Mouse (Mus musculus): ENCODE data around the gene Pip4k2a. TPM values are rescaled to one million over a fixed set of nuclear protein-coding genes. Genes with fewer than 3 reads are reported as not detected.

Pip4k2a gene
- polyA plus RNA-seq, 1 experiment from 2014 or later: 10.1 TPM

DNA sequence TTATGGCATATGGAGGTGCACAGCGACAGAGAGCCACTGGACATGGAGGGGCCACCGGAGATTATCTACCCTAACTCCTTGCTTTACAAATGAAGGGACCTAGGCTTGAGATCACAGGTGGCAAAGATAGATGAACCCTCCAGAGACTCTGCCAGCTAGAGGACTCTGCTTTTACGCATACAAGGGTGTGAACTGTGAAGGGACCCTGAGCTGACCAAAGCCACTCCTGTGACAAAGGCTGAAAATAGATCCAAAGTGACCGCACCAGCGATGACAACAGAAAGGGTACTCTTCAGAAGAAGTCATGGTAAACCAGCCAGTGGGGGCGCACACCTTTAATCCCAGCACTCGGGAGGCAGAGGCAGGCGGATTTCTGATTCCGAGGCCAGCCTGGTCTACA lies 63.8 kb downstream of the Pip4k2a start:
- H3K36me3 ChIP-seq (ENCODE audit: control insufficient read depth, insufficient read depth, low read length): no peaks in the 10 kb centered on the region
- DNase-seq (ENCODE audit: low spot score) (no peak), ATAC-seq (replicated peaks; ENCODE audit: low FRiP score, low TSS enrichment, low read depth) (no peak)
- no peaks in the 10 kb centered on the region for H3K9me3 ChIP-seq (ENCODE audit: control insufficient read depth, low read length)
- 92% methylated on average over 9 of the region's 9 CpGs for WGBS
- no peak overlapping the region for H3K4me2 ChIP-seq (ENCODE audit: low read length)
- no peak overlapping the region for H3K27ac ChIP-seq (ENCODE audit: low read depth)
- no peak overlapping the region for H3K9ac ChIP-seq (ENCODE audit: low read length)
- H3K4me3 ChIP-seq (ENCODE audit: low read depth, low read length): no peak overlapping the region
- H3K27me3 ChIP-seq (replicated peaks; ENCODE audit: control insufficient read depth, insufficient read depth, low read length): no peaks in the 10 kb centered on the region
- peaks cover 26% of the 10 kb centered on the region for H3K4me1 ChIP-seq (replicated peaks; ENCODE audit: control insufficient read depth, insufficient read depth, low read length)

DNA sequence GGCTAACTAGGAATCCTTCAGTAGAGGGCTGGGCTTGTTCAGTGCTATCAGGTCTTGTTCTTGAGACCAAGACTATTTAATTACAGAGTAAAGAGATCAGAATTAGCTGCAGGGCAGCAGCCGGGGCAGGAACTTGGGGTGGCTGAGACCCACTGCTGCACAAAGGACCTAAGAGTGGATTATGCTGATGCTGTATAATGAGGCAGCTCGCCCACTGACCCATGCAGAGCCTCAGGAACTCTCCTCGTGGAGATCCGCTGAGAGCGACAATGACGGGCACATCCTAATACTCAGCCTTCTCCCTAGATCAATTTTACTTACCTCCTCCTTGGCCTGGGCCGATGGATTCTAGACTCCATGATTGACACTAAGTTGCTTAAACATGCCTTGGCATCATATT lies 64.5 kb downstream of the Pip4k2a start:
- no peak overlapping the region for H3K27ac ChIP-seq (ENCODE audit: low read depth)
- no peak overlapping the region for H3K9ac ChIP-seq (ENCODE audit: low read length)
- 73% methylated on average over 7 of the region's 7 CpGs for WGBS
- no peak for DNase-seq (ENCODE audit: low spot score)
- peaks cover 19% of the 10 kb centered on the region for H3K4me1 ChIP-seq (replicated peaks; ENCODE audit: control insufficient read depth, insufficient read depth, low read length)
- no peak overlapping the region for H3K4me3 ChIP-seq (ENCODE audit: low read depth, low read length)
- H3K27me3 ChIP-seq (replicated peaks; ENCODE audit: control insufficient read depth, insufficient read depth, low read length): no peaks in the 10 kb centered on the region
- no peak for ATAC-seq (replicated peaks; ENCODE audit: low FRiP score, low TSS enrichment, low read depth)
- H3K9me3 ChIP-seq (ENCODE audit: control insufficient read depth, low read length): no peaks in the 10 kb centered on the region
- H3K36me3 ChIP-seq (ENCODE audit: control insufficient read depth, insufficient read depth, low read length): no peaks in the 10 kb centered on the region
- no peak overlapping the region for H3K4me2 ChIP-seq (ENCODE audit: low read length)

DNA sequence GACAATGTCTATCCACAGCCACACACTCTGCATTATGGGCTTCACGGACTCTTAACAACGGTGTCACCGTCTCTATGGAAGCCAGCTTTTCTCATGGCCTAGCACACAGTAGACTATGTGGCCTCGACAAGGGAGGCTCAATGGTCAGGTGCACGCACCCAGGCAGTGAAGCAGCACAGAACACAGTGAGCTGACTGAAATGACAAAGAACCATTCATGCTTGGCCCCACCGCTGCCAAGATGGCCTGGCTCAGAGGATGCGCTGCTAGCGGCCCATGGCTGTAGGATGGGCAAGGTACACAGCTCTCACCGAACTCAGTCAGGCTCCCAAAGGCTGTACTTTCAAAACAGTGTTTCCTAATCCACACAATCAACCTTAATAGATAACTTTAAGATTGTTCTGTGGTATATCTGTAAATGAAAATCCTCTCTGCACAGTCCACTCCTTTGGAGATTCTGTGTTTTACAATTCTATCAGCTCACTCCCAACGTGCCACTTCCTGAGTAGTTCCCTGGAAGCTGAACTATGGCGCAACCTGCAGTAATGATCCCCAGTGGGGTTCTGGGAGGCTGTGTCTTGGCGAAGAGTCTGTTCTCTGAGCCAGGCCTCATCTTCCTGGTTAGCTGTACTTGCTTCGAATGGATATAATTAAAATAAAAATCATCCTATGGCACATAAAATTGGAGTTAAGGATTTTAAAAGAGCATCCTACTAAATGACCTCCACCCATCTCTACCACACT lies 67.4 kb downstream of the Pip4k2a start:
- WGBS: 89% methylated on average over 13 of the region's 13 CpGs
- Histone ChIP-seq H3K9me3 (ENCODE audit: control insufficient read depth, low read length) (no peaks in the 10 kb centered on the region), H3K27ac (ENCODE audit: low read depth) (no peak overlapping the region), H3K9ac (ENCODE audit: low read length) (no peak overlapping the region), H3K36me3 (ENCODE audit: control insufficient read depth, insufficient read depth, low read length) (no peaks in the 10 kb centered on the region), H3K4me3 (ENCODE audit: low read depth, low read length) (no peak overlapping the region), H3K4me1 (replicated peaks; ENCODE audit: control insufficient read depth, insufficient read depth, low read length) (0 out of 2 replicates have a peak, but pooled peaks cover 3% of the 10 kb centered on the region), H3K27me3 (replicated peaks; ENCODE audit: control insufficient read depth, insufficient read depth, low read length) (no peaks in the 10 kb centered on the region), H3K4me2 (ENCODE audit: low read length) (no peak overlapping the region)
- DNase-seq (ENCODE audit: low spot score): no peak
- ATAC-seq (replicated peaks; ENCODE audit: low FRiP score, low TSS enrichment, low read depth): no peak

DNA sequence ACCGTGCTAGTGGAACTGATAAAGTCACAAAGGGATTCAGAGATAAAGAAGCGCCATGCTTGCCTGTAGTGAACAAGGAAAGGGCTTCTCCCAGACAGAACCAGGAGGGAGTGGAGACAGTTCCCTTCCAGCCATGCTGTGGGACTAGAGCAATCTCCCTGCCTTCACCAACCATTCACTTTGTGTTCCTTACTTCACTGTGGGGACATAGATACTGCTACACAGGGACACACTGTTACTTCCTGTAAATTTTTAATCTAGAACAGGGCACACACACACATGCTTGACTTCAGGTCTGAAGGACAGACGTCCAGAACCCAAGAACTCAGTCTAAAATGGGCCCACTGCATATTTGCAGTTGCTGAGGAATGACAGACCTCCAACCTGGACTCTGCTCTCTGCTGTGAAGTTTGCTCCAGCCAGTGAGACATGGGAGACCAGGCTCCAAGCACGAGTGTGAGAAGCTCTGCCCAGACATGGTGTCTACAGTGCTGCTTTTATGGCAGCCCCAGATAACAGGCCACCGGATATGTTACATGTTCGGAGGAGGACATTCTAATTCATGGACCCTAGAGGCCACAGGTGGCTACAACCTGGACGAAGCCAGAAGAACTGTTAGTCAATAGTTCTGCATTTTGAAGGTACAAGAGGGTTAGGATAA lies 69.2 kb downstream of the Pip4k2a start:
- no peak overlapping the region for H3K4me2 ChIP-seq (ENCODE audit: low read length)
- H3K9me3 ChIP-seq (ENCODE audit: control insufficient read depth, low read length): no peaks in the 10 kb centered on the region
- H3K27me3 ChIP-seq (replicated peaks; ENCODE audit: control insufficient read depth, insufficient read depth, low read length): no peaks in the 10 kb centered on the region
- no peak overlapping the region for H3K27ac ChIP-seq (ENCODE audit: low read depth)
- 72% methylated on average over 7 of the region's 7 CpGs for WGBS
- no peak for DNase-seq (ENCODE audit: low spot score)
- no peak overlapping the region for H3K4me3 ChIP-seq (ENCODE audit: low read depth, low read length)
- ATAC-seq (replicated peaks; ENCODE audit: low FRiP score, low TSS enrichment, low read depth): no peak
- H3K4me1 ChIP-seq (replicated peaks; ENCODE audit: control insufficient read depth, insufficient read depth, low read length): peaks cover 7% of the 10 kb centered on the region; the same call in 1 of the 2 replicates
- H3K36me3 ChIP-seq (ENCODE audit: control insufficient read depth, insufficient read depth, low read length): no peaks in the 10 kb centered on the region
- no peak overlapping the region for H3K9ac ChIP-seq (ENCODE audit: low read length)

DNA sequence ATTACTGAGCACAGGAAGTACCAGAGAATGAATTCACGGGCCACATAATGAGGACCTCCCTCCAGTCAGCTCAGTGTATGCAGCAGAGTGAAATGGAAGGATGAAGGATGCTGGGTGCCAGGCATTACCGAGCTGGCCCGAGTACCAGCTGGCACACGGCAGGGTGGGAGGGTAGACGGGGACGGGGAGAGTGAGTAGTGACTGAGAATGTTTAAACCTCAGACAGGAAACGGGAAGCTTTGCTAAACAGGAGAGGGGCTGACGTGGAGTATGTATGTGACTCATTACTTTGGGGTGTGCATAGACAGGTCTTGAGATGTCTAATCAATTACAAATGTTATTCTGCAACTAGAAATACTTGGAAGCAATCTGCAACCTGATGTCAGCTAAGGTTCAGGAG lies 69.7 kb downstream of the Pip4k2a start:
- Histone ChIP-seq H3K36me3 (ENCODE audit: control insufficient read depth, insufficient read depth, low read length) (no peaks in the 10 kb centered on the region), H3K27me3 (replicated peaks; ENCODE audit: control insufficient read depth, insufficient read depth, low read length) (no peaks in the 10 kb centered on the region), H3K4me3 (ENCODE audit: low read depth, low read length) (no peak overlapping the region), H3K9me3 (ENCODE audit: control insufficient read depth, low read length) (no peaks in the 10 kb centered on the region), H3K4me2 (ENCODE audit: low read length) (no peak overlapping the region), H3K9ac (ENCODE audit: low read length) (no peak overlapping the region), H3K4me1 (replicated peaks; ENCODE audit: control insufficient read depth, insufficient read depth, low read length) (peaks cover 9% of the 10 kb centered on the region; the same call in 1 of the 2 replicates), H3K27ac (ENCODE audit: low read depth) (no peak overlapping the region)
- WGBS: 46% methylated on average over 8 of the region's 8 CpGs
- DNase-seq (ENCODE audit: low spot score): no peak
- no peak for ATAC-seq (replicated peaks; ENCODE audit: low FRiP score, low TSS enrichment, low read depth)

DNA sequence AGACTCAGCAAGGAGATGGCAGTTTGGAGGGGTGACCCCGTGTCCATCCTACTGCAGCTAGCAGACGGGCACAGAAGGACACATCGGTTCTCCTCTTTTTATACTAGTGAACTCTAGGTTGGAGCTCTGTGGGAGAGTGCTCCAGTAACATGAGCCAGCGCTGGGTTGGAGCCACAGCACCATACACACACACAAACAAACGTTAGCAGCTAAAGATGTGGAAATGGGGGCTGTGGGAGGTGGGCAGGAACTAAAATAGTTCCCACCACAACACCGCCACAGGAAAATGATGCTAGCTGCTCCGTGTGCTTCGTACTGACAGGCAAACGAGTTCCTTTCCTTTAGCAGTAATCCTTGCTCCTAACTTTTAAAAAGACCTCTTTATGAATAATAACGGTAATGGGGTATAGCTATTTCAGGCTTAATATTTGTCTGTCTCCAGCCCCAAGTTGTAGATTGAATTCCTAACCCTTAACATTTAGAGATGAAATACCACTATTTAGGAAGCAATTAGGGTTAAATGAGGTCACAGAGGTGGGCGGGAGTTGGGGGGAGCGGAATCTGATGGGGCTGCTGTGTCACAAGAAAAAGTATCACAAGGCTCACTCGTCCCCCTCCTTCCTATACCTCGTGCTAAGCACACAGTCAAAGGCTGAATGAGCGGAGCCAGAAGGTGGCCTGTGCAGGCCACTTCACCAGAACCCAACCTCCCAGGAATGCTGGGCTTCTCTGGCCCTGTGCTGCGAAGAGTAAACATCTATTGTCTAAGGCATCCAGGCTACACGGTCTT lies 73.9 kb downstream of the Pip4k2a start:
- DNase-seq (ENCODE audit: low spot score) (no peak), ATAC-seq (replicated peaks; ENCODE audit: low FRiP score, low TSS enrichment, low read depth) (no peak)
- no peak overlapping the region for H3K4me2 ChIP-seq (ENCODE audit: low read length)
- H3K27me3 ChIP-seq (replicated peaks; ENCODE audit: control insufficient read depth, insufficient read depth, low read length): no peaks in the 10 kb centered on the region
- no peaks in the 10 kb centered on the region for H3K36me3 ChIP-seq (ENCODE audit: control insufficient read depth, insufficient read depth, low read length)
- H3K9ac ChIP-seq (ENCODE audit: low read length): no peak overlapping the region
- H3K4me3 ChIP-seq (ENCODE audit: low read depth, low read length): no peak overlapping the region
- H3K4me1 ChIP-seq (replicated peaks; ENCODE audit: control insufficient read depth, insufficient read depth, low read length): peaks cover 17% of the 10 kb centered on the region; the same call in 1 of the 2 replicates
- WGBS: 45% methylated on average over 17 of the region's 17 CpGs
- no peaks in the 10 kb centered on the region for H3K9me3 ChIP-seq (ENCODE audit: control insufficient read depth, low read length)
- no peak overlapping the region for H3K27ac ChIP-seq (ENCODE audit: low read depth)

DNA sequence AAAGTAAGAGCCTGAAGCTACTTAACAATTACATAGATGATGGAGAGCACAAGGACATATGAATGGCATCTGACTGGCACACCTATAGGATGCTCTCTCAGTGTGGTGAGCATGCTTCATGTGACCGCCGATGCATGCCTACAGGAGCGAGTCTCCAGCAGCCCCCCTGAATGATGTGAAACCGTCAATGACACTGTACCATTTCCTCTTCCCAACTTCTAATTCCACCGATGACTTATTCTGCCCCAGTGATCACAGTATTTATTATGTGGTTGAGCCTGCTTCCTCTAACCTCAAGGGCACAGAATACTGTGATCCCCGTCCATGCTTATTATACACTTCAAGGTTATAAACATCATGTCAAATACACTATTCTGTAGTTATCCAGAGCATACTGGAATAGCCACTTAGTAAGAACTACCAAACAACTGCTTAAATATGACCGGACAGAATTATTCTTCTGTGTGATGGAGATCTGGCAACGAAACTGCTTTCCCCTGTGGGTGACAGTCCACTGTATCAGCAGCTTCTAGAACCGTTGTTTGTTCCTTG lies 74.8 kb downstream of the Pip4k2a start:
- no peak for DNase-seq (ENCODE audit: low spot score)
- Histone ChIP-seq H3K9ac (ENCODE audit: low read length) (no peak overlapping the region), H3K4me1 (replicated peaks; ENCODE audit: control insufficient read depth, insufficient read depth, low read length) (peaks cover 17% of the 10 kb centered on the region; the same call in 1 of the 2 replicates), H3K4me2 (ENCODE audit: low read length) (no peak overlapping the region), H3K36me3 (ENCODE audit: control insufficient read depth, insufficient read depth, low read length) (no peaks in the 10 kb centered on the region), H3K27me3 (replicated peaks; ENCODE audit: control insufficient read depth, insufficient read depth, low read length) (no peaks in the 10 kb centered on the region), H3K9me3 (ENCODE audit: control insufficient read depth, low read length) (no peaks in the 10 kb centered on the region), H3K4me3 (ENCODE audit: low read depth, low read length) (no peak overlapping the region), H3K27ac (ENCODE audit: low read depth) (no peak overlapping the region)
- 53% methylated on average over 9 of the region's 9 CpGs for WGBS
- ATAC-seq (replicated peaks; ENCODE audit: low FRiP score, low TSS enrichment, low read depth): no peak

DNA sequence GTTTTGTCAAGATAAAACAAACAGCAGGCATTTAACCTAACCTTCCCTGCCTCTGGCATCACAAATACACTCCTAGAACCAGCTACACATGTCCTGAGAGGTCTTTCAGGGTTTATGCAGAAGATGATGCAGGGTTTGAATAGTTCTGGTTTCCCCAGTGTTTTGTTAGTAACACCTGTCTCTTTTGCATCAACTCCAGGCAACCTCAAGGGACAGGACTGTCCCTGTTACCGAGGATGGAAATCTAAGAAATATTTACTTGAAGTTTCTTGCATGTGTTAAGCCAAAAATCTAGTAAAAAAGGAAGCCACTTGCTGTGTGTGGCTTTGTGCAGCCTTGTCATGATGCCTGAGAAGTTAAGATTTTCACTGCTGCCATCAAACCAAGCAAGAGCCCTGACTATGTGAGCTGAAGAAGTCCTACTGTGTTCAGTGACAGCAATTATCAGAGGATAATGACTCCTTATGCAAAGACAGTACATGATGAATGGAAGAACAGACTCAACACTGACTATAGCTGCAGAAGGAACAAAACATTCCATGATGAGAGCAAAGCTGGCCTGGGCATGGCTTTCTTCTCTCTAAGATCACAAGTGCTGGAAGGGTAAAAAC lies 76.3 kb downstream of the Pip4k2a start:
- H3K27ac ChIP-seq (ENCODE audit: low read depth): no peak overlapping the region
- H3K9ac ChIP-seq (ENCODE audit: low read length): no peak overlapping the region
- no peaks in the 10 kb centered on the region for H3K36me3 ChIP-seq (ENCODE audit: control insufficient read depth, insufficient read depth, low read length)
- ATAC-seq (replicated peaks; ENCODE audit: low FRiP score, low TSS enrichment, low read depth) (no peak), DNase-seq (ENCODE audit: low spot score) (no peak)
- H3K4me3 ChIP-seq (ENCODE audit: low read depth, low read length): no peak overlapping the region
- WGBS: 69% methylated on average over 1 of the region's 1 CpGs
- H3K4me1 ChIP-seq (replicated peaks; ENCODE audit: control insufficient read depth, insufficient read depth, low read length): peaks cover 17% of the 10 kb centered on the region; the same call in 1 of the 2 replicates
- no peaks in the 10 kb centered on the region for H3K9me3 ChIP-seq (ENCODE audit: control insufficient read depth, low read length)
- H3K27me3 ChIP-seq (replicated peaks; ENCODE audit: control insufficient read depth, insufficient read depth, low read length): no peaks in the 10 kb centered on the region
- H3K4me2 ChIP-seq (ENCODE audit: low read length): no peak overlapping the region

Data from intestine, embryonic 14.5 days (tissue).